Mouse (Mus musculus) MEL (cell line): ENCODE results near the gene Phox2b.

Experiments
- BHLHE40 ChIP-seq: IDR thresholded peaks from 2 replicates; pipeline ENCODE4 v1.6.1; 2012; ENCODE audit warnings: low read depth, mild to moderate bottlenecking, inconsistent platforms, low read length, improper control_type of control experiment, borderline replicate concordance
- CTCF ChIP-seq, 3 experiments: IDR thresholded peaks in 2 of 3; conservative IDR thresholded peaks in 1 of 3; 2 replicates each; pipeline ENCODE4 v1.5.1; 2011 to 2012; ENCODE audit warnings: low read length in 3 of 3, low read depth in 2 of 3, mild to moderate bottlenecking in 2 of 3, improper control_type of control experiment in 1 of 3, inconsistent platforms in 1 of 3, mixed read lengths in 1 of 3, moderate library complexity in 1 of 3; ENCODE audit not compliant: control insufficient read depth in 1 of 3, insufficient read depth in 1 of 3, poor library complexity in 1 of 3, severe bottlenecking in 1 of 3
- EP300 ChIP-seq, 2 experiments: IDR thresholded peaks; 2 replicates each; pipeline ENCODE4 v1.6.1; 2011; ENCODE audit warnings: improper control_type of control experiment in 2 of 2, low read length in 2 of 2, low read depth in 1 of 2, mild to moderate bottlenecking in 1 of 2
- POLR2A ChIP-seq, 2 experiments: IDR thresholded peaks; 2 replicates each; pipeline ENCODE4 v1.6.1; 2011 to 2012; ENCODE audit warnings: low read length in 2 of 2, mild to moderate bottlenecking in 2 of 2, control low read depth in 1 of 2, improper control_type of control experiment in 1 of 2, low read depth in 1 of 2, moderate library complexity in 1 of 2; ENCODE audit not compliant: control insufficient read depth in 1 of 2, insufficient read depth in 1 of 2, poor library complexity in 1 of 2
- RCOR1 ChIP-seq: IDR thresholded peaks from 2 replicates; pipeline ENCODE4 v1.6.1; 2012; ENCODE audit warnings: low read depth, mild to moderate bottlenecking, inconsistent platforms, low read length, improper control_type of control experiment
- SIN3A ChIP-seq: IDR thresholded peaks from 2 replicates; pipeline ENCODE4 v1.6.1; 2012; ENCODE audit warnings: low read length, improper control_type of control experiment, inconsistent platforms

DNA sequence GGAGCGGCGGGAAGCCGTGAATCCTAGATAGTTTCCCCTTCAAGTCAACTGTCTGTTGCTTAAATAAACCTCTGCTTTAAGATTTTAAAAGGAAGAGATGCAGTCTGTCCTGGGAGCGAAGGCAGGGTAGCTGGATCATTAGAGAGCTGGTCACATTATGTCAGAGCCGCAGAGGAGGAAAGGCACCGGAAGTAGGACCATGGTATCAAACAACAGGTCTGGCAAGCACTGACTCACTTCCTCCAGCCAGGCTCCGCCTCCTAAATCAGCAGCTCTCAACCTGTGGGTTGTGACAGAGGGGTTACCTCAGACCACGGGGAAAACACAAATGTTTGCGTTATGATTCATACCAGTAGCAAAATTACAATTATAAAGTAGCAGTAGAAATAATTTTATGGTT, 35.5 kb downstream of the Phox2b start:
- TF ChIP-seq SIN3A (no peak), POLR2A (IDR thresholded peaks at IDR 0.05; ENCODE audit: control insufficient read depth in 1 of 2, insufficient read depth in 1 of 2, low read depth in 1 of 2, low read length in 2 of 2, poor library complexity in 1 of 2) (no peak), EP300 (IDR thresholded peaks at IDR 0.05; ENCODE audit: low read depth in 1 of 2, low read length in 2 of 2) (no peak), RCOR1 (no peak), BHLHE40 (no peak), CTCF (IDR thresholded peaks at IDR 0.05 in 2 of 3, conservative IDR thresholded peaks at IDR 0.05 in 1 of 3; ENCODE audit: control insufficient read depth in 1 of 3, insufficient read depth in 1 of 3, low read depth in 2 of 3, low read length in 3 of 3, poor library complexity in 1 of 3, severe bottlenecking in 1 of 3) (no peak)
